Mouse (Mus musculus): ENCODE measurements around the gene Ywhae.

- no peak for TF ChIP-seq CTCF (IDR thresholded peaks at IDR 0.05)
- TF ChIP-seq EP300 (IDR thresholded peaks at IDR 0.05), result no peak
Observed at GRCm38 (mm10) chr11:75765161-75765560, 32.5 kb downstream of the Ywhae start.
